Mouse (Mus musculus) embryonic facial prominence, embryonic 11.5 days (tissue): Measurements from ENCODE around the gene Sf3a1. TPM values are rescaled to one million over a fixed set of nuclear protein-coding genes. Genes with fewer than 3 reads are reported as not detected.

Experiments
- microRNA-seq: library from miRNA; unstranded; fragments of <30 nt; microRNA quantifications from one replicate; pipeline ENCODE4, GENCODE M21; 2016; ENCODE audit warnings: borderline number of aligned reads
- polyA plus RNA-seq: library from polyadenylated mRNA; unstranded; fragments of >200 nt; fragmentation: Nextera tagmentation; extraction: Ambion mirVana; gene quantifications from 2 replicates; pipeline ENCODE4 v1.2.1, GENCODE M21; 2014

The Sf3a1 gene
- polyA plus RNA-seq, 1 experiment from 2014 or later: 82.7 TPM

Small RNAs within 50 kb of the gene (microRNA-seq; reads per million reads assigned to microRNA genes)
- gene Mir3060: 9.9 reads per million, percentile 11 among the genes with 10 or more reads in this experiment

Other genes starting within 250 kb of the Sf3a1 start
- 2.0 and 2.1 TPM in 2 replicates for gene Slc35e4, start 245.7 kb upstream of the Sf3a1 start, polyA plus RNA-seq
- gene Tcn2, start 228.2 kb upstream of the Sf3a1 start, polyA plus RNA-seq: 31.0 and 33.8 TPM in 2 replicates
- 78.9 and 81.2 TPM in 2 replicates for gene Pes1, start 196.4 kb upstream of the Sf3a1 start, polyA plus RNA-seq
- gene 4930556J24Rik, start 183.6 kb upstream of the Sf3a1 start, polyA plus RNA-seq: 0.18 TPM in 1 of 2 replicates, not detected in the other
- gene Gal3st1, start 176.7 kb upstream of the Sf3a1 start, polyA plus RNA-seq: 0.63 and 0.99 TPM in 2 replicates
- gene Sec14l4, start 128.9 kb upstream of the Sf3a1 start, polyA plus RNA-seq: not detected in 2 replicates
- gene Sec14l3, start 95.5 kb upstream of the Sf3a1 start, polyA plus RNA-seq: not detected in 2 replicates
- 6.7 and 8.7 TPM in 2 replicates for gene Mtfp1, start 64.9 kb upstream of the Sf3a1 start, polyA plus RNA-seq
- 1.3 and 1.5 TPM in 2 replicates for gene Sec14l2, start 36.9 kb upstream of the Sf3a1 start, polyA plus RNA-seq
- 26.1 and 26.4 TPM in 2 replicates for gene Rnf215, start 25.1 kb upstream of the Sf3a1 start, polyA plus RNA-seq
- gene Ccdc157, start 57 bp upstream of the Sf3a1 start, polyA plus RNA-seq: 3.5 and 3.6 TPM in 2 replicates
- 15.9 and 18.1 TPM in 2 replicates for gene Tbc1d10a, start 26.4 kb downstream of the Sf3a1 start, polyA plus RNA-seq
- gene Castor1, start 57.9 kb downstream of the Sf3a1 start, polyA plus RNA-seq: 1.7 and 2.3 TPM in 2 replicates
- gene Osm, start 76.1 kb downstream of the Sf3a1 start, polyA plus RNA-seq: not detected in 2 replicates
- 0.07 and 0.14 TPM in 2 replicates for gene Lif, start 97.2 kb downstream of the Sf3a1 start, polyA plus RNA-seq